Mouse (Mus musculus) intestine, postnatal 0 days (tissue): ENCODE results near the gene Dnlz. TPM values are rescaled to one million over a fixed set of nuclear protein-coding genes. Genes with fewer than 3 reads are reported as not detected.

Experiments
- ATAC-seq: fragments of 200-750 bp; cut with Nextera tagmentation; 2 replicates; pipeline ENCODE4 v1.8.0; 2017; ENCODE audit warnings: mild to moderate bottlenecking, moderate TSS enrichment, moderate library complexity
- H3K27ac ChIP-seq: fragments of 300-500 bp; sonication (generic); 2 replicates; pipeline ENCODE4 v1.5.1; 2014; ENCODE audit warnings: mild to moderate bottlenecking, low read depth, low read length, moderate library complexity
- H3K27me3 ChIP-seq: fragments of 300-500 bp; sonication (generic); replicated peaks from 2 replicates; pipeline ENCODE4 v1.6.1; 2014; ENCODE audit warnings: low read length, mixed read lengths; ENCODE audit not compliant: control insufficient read depth, insufficient read depth
- H3K36me3 ChIP-seq: fragments of 300-500 bp; sonication (generic); 2 replicates; pipeline ENCODE4 v1.6.1; 2014; ENCODE audit warnings: mild to moderate bottlenecking, moderate library complexity; ENCODE audit not compliant: control insufficient read depth, insufficient read depth
- H3K4me1 ChIP-seq: fragments of 300-500 bp; sonication (generic); replicated peaks from 2 replicates; pipeline ENCODE4 v1.6.1; 2014; ENCODE audit warnings: antibody characterized with exemption, low read length, mixed read lengths; ENCODE audit not compliant: control insufficient read depth, insufficient read depth
- H3K4me2 ChIP-seq: fragments of 300-500 bp; sonication (generic); replicated peaks from 2 replicates; pipeline ENCODE4 v1.6.1; 2014; ENCODE audit warnings: low read depth, mild to moderate bottlenecking, moderate library complexity
- H3K4me3 ChIP-seq: fragments of 300-500 bp; sonication (generic); 2 replicates; pipeline ENCODE4 v1.5.1; 2014; ENCODE audit warnings: low read depth, low read length
- H3K9ac ChIP-seq: fragments of 300-500 bp; sonication (generic); 2 replicates; pipeline ENCODE4 v1.6.1; 2014; ENCODE audit warnings: mild to moderate bottlenecking, low read depth, low read length
- H3K9me3 ChIP-seq: fragments of 300-500 bp; sonication (generic); 2 replicates; pipeline ENCODE4 v1.6.1; 2016; ENCODE audit warnings: mixed run types; ENCODE audit not compliant: control insufficient read depth
- CTCF ChIP-seq: sonication (generic); IDR thresholded peaks from 2 replicates; pipeline ENCODE4 v1.5.1; 2016; ENCODE audit warnings: low read depth, mild to moderate bottlenecking, control low read depth, antibody characterized with exemption, moderate library complexity
- WGBS: fragments of 180-500 bp; shearing (Covaris S2); extraction: QIAGEN DNeasy Blood & Tissue Kit; methylation state at CpG from one replicate; pipeline ENCODE4 v1.1.7; 2014; 5-methylcytosine and 5-hydroxymethylcytosine counted together
- polyA plus RNA-seq: library from polyadenylated mRNA; unstranded; fragments of >200 nt; fragmentation: Nextera tagmentation; extraction: Ambion mirVana; gene quantifications from 2 replicates; pipeline ENCODE4 v1.2.1, GENCODE M21; 2015

Gene Dnlz
- polyA plus RNA-seq, 1 experiment from 2014 or later: 17.0 TPM

- Histone ChIP-seq H3K27me3 (no peaks in the 10 kb centered on the region; the same call in 1 of the 2 replicates), H3K9me3 (no peaks in the 10 kb centered on the region), H3K27ac (no peak overlapping the region), H3K4me1 (0 out of 2 replicates have a peak, but pooled peaks cover 4% of the 10 kb centered on the region), H3K9ac (no peak overlapping the region), H3K36me3 (no peaks in the 10 kb centered on the region), H3K4me3 (no peak overlapping the region), H3K4me2 (no peak overlapping the region)
- peak; percentile 91 for TF ChIP-seq CTCF
- 0 out of 2 replicates have a peak, but pooled peaks have one; percentile 35 for ATAC-seq
- WGBS: 2% methylated on average over 3 of the region's 3 CpGs
These were observed 51.1 kb downstream of the Dnlz start for GRCm38 (mm10) chr2:26300808-26301174.

- H3K4me3 ChIP-seq: no peak overlapping the region
- TF ChIP-seq CTCF: no peak
- H3K36me3 ChIP-seq: no peaks in the 10 kb centered on the region
These were observed 51.6 kb downstream of the Dnlz start for GRCm38 (mm10) chr2:26300161-26300807.

GRCm38 (mm10) chr2:26299336-26299735 is 52.6 kb downstream of the Dnlz start:
- no peak overlapping the region for H3K4me2 ChIP-seq
- no peak overlapping the region for H3K27ac ChIP-seq
- WGBS: 56% methylated on average over 7 of the region's 7 CpGs
- H3K27me3 ChIP-seq: no peaks in the 10 kb centered on the region; the same call in 1 of the 2 replicates
- no peak for ATAC-seq
- H3K4me1 ChIP-seq: 0 out of 2 replicates have a peak, but pooled peaks cover 4% of the 10 kb centered on the region
- TF ChIP-seq CTCF: no peak
- no peaks in the 10 kb centered on the region for H3K36me3 ChIP-seq
- no peak overlapping the region for H3K4me3 ChIP-seq
- H3K9me3 ChIP-seq: no peaks in the 10 kb centered on the region
- no peak overlapping the region for H3K9ac ChIP-seq

More at GRCm38 (mm10) chr2:26300161-26300807, 51.6 kb downstream of the Dnlz start:
- Histone ChIP-seq H3K9me3 (no peaks in the 10 kb centered on the region), H3K4me1 (0 out of 2 replicates have a peak, but pooled peaks cover 4% of the 10 kb centered on the region), H3K27ac (no peak overlapping the region), H3K4me2 (0 out of 2 replicates have a peak overlapping the region, but pooled peaks have one; percentile 4), H3K9ac (no peak overlapping the region), H3K27me3 (no peaks in the 10 kb centered on the region; the same call in 1 of the 2 replicates)
- 44% methylated on average over 5 of the region's 5 CpGs for WGBS
- peak; percentile 52 for ATAC-seq

- Histone ChIP-seq H3K36me3 (no peaks in the 10 kb centered on the region), H3K27me3 (no peaks in the 10 kb centered on the region; the same call in 1 of the 2 replicates), H3K9me3 (no peaks in the 10 kb centered on the region), H3K4me2 (no peak overlapping the region), H3K4me3 (no peak overlapping the region), H3K9ac (no peak overlapping the region), H3K27ac (no peak overlapping the region), H3K4me1 (0 out of 2 replicates have a peak, but pooled peaks cover 4% of the 10 kb centered on the region)
- no peak for TF ChIP-seq CTCF
- WGBS: 21% methylated on average over 4 of the region's 4 CpGs
- ATAC-seq: no peak
These were observed 53.1 kb downstream of the Dnlz start for GRCm38 (mm10) chr2:26298856-26299230.

GRCm38 (mm10) chr2:26298208-26298855 is 53.6 kb downstream of the Dnlz start:
- Histone ChIP-seq H3K27me3 (no peaks in the 10 kb centered on the region; the same call in 1 of the 2 replicates), H3K36me3 (no peaks in the 10 kb centered on the region), H3K27ac (no peak overlapping the region), H3K9ac (no peak overlapping the region), H3K4me1 (0 out of 2 replicates have a peak, but pooled peaks cover 4% of the 10 kb centered on the region), H3K4me3 (no peak overlapping the region), H3K4me2 (no peak overlapping the region), H3K9me3 (no peaks in the 10 kb centered on the region)
- peak; percentile 54 for ATAC-seq
- WGBS: 6% methylated on average over 10 of the region's 10 CpGs
- peak; percentile 31; the same call in 1 of the 2 replicates for TF ChIP-seq CTCF

Other genes starting within 250 kb of the Dnlz start
- gene Nacc2, start 228.9 kb downstream of the Dnlz start, polyA plus RNA-seq: 14.1 and 14.2 TPM in 2 replicates
- gene Lhx3, start 143.8 kb downstream of the Dnlz start, polyA plus RNA-seq: 0.10 TPM in 1 of 2 replicates, not detected in the other
- 7.0 and 7.5 TPM in 2 replicates for gene Qsox2, start 114.6 kb downstream of the Dnlz start, polyA plus RNA-seq
- gene Ccdc187, start 57.6 kb downstream of the Dnlz start, polyA plus RNA-seq: 0.09 and 0.21 TPM in 2 replicates
- gene Gpsm1, start 36.6 kb downstream of the Dnlz start, polyA plus RNA-seq: 6.3 and 6.9 TPM in 2 replicates
- gene Card9, start 8.8 kb upstream of the Dnlz start, polyA plus RNA-seq: 0.26 and 0.33 TPM in 2 replicates
- gene Snapc4, start 28.5 kb upstream of the Dnlz start, polyA plus RNA-seq: 5.6 and 6.7 TPM in 2 replicates
- gene Entr1, start 37.2 kb upstream of the Dnlz start, polyA plus RNA-seq: 45.6 and 49.3 TPM in 2 replicates
- 46.4 and 47.6 TPM in 2 replicates for gene Pmpca, start 37.2 kb upstream of the Dnlz start, polyA plus RNA-seq
- gene Inpp5e, start 57.1 kb upstream of the Dnlz start, polyA plus RNA-seq: 6.8 TPM in 2 replicates
- 17.4 and 18.3 TPM in 2 replicates for gene Sec16a, start 93.1 kb upstream of the Dnlz start, polyA plus RNA-seq
- 3.6 and 3.7 TPM in 2 replicates for gene Notch1, start 164.6 kb upstream of the Dnlz start, polyA plus RNA-seq
- gene Egfl7, start 227.9 kb upstream of the Dnlz start, polyA plus RNA-seq: 54.4 and 65.2 TPM in 2 replicates
- gene Gm20532, start 234.5 kb upstream of the Dnlz start, polyA plus RNA-seq: not detected in 2 replicates